Mouse (Mus musculus) lung, adult 2 months (tissue): Measurements from ENCODE around the gene Aebp1.

Source experiments
- CTCF ChIP-seq: fragments of 200-500 bp; IDR thresholded peaks from 2 replicates; pipeline ENCODE4 v1.5.1; 2011; ENCODE audit warnings: mild to moderate bottlenecking, low read length, control low read depth; ENCODE audit not compliant: insufficient read depth
- POLR2A ChIP-seq: fragments of 200-500 bp; IDR thresholded peaks from 2 replicates; pipeline ENCODE4 v1.6.1; 2011; ENCODE audit warnings: low read depth, mild to moderate bottlenecking, control low read depth, low read length, borderline replicate concordance; ENCODE audit errors: extremely low read depth

- TF ChIP-seq CTCF: no peak
- TF ChIP-seq POLR2A: no peak
Measured at GRCm38 (mm10) chr11:5897839-5898238, 36.1 kb downstream of the Aebp1 start.
